Mouse (Mus musculus): ENCODE data around the gene Adcyap1r1.

Gene Adcyap1r1

DNA sequence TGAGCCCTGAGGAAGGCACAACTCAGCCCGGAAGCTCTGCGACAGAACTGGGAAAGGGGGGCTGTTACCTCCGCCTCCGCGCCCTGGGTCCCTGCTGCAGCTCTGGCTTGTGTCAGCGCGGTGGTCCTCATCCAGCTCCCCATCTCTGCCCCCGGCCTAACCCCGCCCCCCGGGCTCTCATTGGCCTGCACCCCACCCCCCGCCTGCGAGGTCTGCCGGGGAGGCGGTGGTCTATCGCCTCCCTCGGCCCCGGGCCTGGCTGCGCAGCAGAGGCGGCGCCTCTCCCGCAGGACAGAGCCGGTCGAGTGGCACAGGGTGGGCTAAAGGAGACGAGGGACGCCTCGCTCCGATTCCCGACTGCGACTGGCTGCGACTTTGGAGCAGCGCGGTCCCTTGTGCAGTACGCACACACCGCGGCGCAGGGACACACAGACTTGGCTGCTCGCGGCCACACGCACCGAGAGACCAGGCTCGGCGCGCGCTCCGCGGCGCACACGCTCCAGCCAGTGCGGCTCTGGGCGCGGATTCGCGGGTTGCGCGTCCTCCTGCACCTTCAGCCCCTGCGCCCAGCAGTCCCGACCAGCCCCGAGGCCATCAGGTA is at the start of gene Adcyap1r1:
Adcyap1r1 (plus strand) TSS at position 208 of the 601 bp plus-strand sequence.
- peak; percentile 61 to 71 for DNase-seq (ENCODE audit: low spot score in 2 of 2)

GRCm38 (mm10) chr6:55402041-55402776 is 49.6 kb upstream of the Adcyap1r1 start:
- no peak for DNase-seq (ENCODE audit: low spot score in 2 of 2)

DNA sequence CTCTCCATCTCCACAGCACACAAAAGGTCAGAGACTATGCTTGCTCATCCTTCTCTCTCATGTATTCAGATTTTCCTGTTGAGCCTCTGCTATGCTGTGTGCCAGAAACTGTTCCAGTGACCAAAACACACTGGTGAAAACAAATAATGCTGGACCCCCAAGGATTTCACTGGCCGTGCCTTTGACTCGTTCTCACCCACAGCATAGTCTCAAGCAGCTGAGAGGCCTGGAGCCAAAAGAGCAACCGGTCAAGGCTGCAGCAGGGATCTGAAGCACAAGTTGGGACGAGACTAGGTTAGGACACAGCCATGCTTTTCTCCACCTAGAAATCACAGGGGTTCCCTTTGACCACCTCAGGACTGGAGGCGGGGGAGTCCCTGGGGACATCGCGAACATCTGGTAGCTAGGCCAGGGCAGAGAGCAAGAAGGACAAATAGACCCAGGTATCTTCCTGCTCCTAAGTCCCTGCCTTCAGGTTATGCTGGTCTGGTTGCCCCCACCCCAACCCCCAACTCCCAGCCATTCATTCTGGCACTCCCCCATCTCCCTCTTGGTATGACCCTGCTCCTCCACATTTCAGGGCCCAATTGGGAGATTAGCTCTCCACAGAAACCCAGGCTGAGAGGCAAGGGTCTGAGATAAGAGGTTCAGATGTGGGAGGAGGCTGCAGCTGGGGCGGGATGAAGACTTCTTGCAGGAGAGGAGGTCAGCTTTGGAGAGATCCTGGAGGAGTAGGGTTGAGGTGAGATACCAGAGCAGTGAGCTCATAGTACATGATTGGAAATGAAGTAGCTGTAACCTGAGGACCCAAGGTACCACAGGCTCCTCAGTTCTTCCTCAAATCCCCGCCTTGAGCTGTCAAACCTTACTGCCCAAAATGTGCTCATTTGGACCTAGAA is 48.1 kb upstream of the Adcyap1r1 start:
- no peak for DNase-seq (ENCODE audit: low spot score in 2 of 2)

GRCm38 (mm10) chr6:55404421-55404990 is 47.3 kb upstream of the Adcyap1r1 start:
- DNase-seq (ENCODE audit: low spot score in 2 of 2), result no peak

- DNase-seq (ENCODE audit: low spot score in 2 of 2), result no peak
Observed at GRCm38 (mm10) chr6:55407345-55407744, 44.4 kb upstream of the Adcyap1r1 start.

DNA sequence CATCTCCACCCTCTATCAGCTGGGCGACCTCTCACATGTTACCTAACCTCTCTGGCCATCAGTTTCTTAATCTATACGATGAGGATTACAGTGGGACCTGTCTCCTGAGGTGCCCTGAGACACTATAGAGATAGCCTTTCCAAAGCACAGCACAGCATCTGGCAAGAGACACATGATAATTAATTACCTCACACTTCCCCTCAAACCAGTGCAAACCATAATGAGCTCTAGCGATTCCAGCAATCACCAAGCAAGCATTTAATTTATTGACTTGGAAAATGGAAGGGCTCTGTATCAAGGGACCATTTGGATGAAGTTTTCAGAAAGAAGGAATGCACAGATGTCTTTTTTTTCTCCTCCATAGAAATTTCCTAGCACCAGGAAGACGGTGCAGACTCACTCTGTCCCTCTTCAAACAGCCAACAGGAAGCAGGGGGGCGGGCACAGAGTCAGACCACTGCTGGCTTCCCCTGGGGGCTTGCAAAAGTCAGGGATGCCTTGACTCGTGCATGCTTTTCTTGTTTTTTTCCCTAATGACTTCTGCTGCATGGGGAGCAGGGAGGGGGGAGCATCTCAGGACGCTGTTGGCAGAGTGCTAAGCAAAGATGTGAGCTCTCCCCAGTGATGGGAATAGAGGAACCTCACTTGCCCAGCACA is 41.5 kb upstream of the Adcyap1r1 start:
- DNase-seq (ENCODE audit: low spot score in 2 of 2), result no peak

GRCm38 (mm10) chr6:55410977-55411376 is 40.8 kb upstream of the Adcyap1r1 start:
- DNase-seq (ENCODE audit: low spot score in 2 of 2), result no peak

GRCm38 (mm10) chr6:55416202-55416601 is 35.6 kb upstream of the Adcyap1r1 start:
- peak in 1 of 2 experiments; percentile 60 for DNase-seq (ENCODE audit: low spot score in 2 of 2)

GRCm38 (mm10) chr6:55418746-55419410 is 32.9 kb upstream of the Adcyap1r1 start:
- DNase-seq (ENCODE audit: low spot score in 2 of 2), result no peak

GRCm38 (mm10) chr6:55420411-55420810 is 31.4 kb upstream of the Adcyap1r1 start:
- no peak for DNase-seq (ENCODE audit: low spot score in 2 of 2)

DNA sequence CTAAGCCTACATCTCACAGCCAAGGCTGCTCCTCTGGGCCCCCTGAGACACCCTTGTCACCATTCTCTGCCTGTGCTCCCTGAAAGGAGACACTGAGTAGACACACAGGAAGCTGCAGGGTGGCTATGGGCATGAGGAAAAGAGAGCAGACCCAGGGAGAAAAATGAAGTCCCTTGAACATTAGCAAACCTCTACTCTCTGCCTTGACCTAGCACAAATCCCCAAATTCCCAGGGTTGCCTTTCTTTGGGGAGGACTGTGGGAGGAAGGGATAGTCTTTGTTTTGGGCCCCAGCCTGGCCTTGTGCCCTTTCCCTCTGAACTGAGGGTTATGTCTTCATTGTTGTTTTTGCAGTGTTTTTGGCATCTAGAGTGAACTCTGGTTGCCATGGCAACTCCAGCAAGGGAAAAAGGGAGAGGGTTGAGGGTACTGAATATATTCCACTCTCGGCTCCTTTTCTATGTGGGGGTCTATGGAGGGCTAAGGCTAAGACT is 30.9 kb upstream of the Adcyap1r1 start:
- no peak for DNase-seq (ENCODE audit: low spot score in 2 of 2)

DNA sequence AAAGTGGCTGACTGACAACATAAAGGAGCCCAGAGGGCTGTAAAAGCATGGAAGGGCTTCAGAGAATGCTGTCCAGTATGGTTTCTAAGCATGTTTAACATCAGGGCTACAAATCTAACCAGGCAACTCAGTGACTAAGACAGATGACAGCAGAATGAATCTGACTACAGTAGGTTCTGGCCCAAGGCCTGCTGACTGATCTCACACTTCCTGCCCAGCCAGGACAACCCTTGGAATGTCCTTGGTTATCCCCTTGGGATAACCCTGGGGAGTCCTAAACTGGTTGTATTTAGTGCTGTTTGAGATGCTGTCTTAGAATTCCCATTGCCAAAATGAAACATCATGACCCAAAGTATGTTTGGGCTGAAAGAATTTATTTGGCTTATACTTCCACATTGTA is 19.7 kb upstream of the Adcyap1r1 start:
- no peak for DNase-seq (ENCODE audit: low spot score in 2 of 2)

GRCm38 (mm10) chr6:55434360-55434759 is 17.4 kb upstream of the Adcyap1r1 start:
- peak; percentile 55 to 57 for DNase-seq (ENCODE audit: low spot score in 2 of 2)

DNA sequence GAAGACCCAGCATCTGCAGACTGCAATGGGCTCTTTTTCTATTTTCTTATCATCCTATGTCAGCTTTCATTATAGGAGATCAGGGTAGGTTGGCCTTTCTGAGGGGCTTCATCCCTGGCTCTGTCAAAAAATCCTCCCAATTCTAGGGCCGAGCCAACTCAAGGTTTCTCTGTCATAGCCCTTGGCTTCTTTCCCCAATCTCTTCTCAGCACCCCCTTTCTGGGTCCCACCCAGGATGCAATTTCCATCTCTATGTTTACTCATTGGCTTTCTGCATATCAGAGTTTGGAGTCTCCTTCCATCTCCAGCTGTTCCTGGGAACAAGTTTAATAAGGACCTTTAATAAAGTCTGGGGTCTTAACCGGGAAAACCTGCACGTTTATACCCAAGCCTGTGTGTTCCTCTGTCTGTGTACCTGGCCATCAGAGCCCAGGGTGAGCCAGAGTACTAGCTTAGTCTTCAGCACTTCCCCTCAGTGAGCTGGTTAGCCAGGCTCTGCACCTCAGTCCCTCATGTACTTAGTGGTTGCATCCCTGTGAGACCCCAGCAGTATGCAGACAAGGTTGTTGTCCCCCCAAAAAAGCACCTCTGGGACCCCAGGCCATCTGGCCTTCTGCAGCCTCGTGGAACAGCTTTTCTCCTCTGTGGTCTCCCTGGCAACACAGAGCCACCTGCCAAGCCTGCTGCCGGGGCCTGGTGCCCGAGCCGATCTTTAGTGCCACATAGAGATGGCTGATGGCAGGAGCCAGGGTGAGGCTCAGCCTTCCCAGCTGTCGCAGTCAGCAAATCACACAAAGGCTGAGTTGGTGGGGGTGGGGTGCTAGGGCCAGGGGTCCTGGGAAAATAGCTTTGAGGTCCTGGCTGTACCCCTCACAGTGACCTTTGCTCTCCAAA is 16.3 kb upstream of the Adcyap1r1 start:
- peak in 1 of 2 experiments; percentile 50 for DNase-seq (ENCODE audit: low spot score in 2 of 2)

GRCm38 (mm10) chr6:55437919-55438318 is 13.9 kb upstream of the Adcyap1r1 start:
- no peak for DNase-seq (ENCODE audit: low spot score in 2 of 2)

- DNase-seq (ENCODE audit: low spot score in 2 of 2), result no peak
Observed at GRCm38 (mm10) chr6:55438837-55439236, 12.9 kb upstream of the Adcyap1r1 start.

GRCm38 (mm10) chr6:55443927-55444688 is 7.7 kb upstream of the Adcyap1r1 start:
- DNase-seq (ENCODE audit: low spot score in 2 of 2), result no peak

DNA sequence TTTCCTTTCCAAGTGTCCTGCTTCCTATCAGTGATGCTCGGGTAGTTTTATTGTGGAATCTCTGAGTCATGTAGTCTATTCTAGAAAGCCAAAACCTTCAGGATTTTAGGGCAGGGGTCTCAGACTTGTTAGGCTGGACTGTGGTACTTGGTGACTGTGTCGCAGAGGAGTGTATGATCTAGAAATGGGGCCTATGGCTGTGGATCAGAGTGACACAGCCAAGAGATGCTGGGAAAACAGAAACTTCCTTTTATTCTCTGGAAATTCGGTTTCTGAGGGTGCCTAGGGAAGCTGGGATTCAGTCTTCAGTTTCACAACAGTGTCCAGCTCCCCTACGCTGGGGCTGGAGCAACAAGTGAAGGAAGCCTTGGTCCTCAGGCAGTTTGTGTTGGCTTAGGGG is 7.1 kb upstream of the Adcyap1r1 start:
- no peak for DNase-seq (ENCODE audit: low spot score in 2 of 2)

DNA sequence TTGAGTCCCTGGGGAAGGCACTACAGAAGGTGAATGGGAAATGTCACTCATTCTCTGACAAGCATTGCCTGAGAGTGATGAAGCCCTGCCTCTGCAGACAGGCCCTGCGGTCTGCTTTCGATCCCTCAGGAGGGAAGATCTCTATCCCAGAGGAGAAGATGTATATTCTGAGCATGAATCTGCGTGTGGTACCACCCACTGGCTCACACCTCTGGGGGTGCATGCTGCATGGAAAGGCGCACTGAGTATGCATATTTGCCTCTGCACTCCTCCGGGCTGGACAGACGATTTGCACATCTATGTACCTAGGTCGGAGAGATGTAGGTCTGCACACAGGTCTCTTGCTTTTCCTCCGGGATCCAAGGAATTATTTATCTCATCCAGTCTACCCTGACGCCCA is 3.6 kb upstream of the Adcyap1r1 start:
- DNase-seq (ENCODE audit: low spot score in 2 of 2), result no peak
